Mouse (Mus musculus) ES-Bruce4 (cell line): ENCODE measurements at regions not wholly inside any gene's neighbourhood (a gene's known extent, or its start where the extent isn't known, plus 50 kb on each side); places are given as distances from the start of the nearest gene placed in this dataset.

Experiments used
- H3K27ac ChIP-seq: 2 replicates; pipeline ENCODE4 v1.5.1; 2012; ENCODE audit warnings: low read length, inconsistent platforms; ENCODE audit not compliant: insufficient read depth
- H3K27me3 ChIP-seq: 2 replicates; pipeline ENCODE4 v1.6.1; 2012; ENCODE audit warnings: mild to moderate bottlenecking, low read length, inconsistent platforms; ENCODE audit not compliant: control insufficient read depth, poor library complexity, insufficient read depth, severe bottlenecking
- H3K36me3 ChIP-seq: 2 replicates; pipeline ENCODE4 v1.6.1; 2012; ENCODE audit warnings: inconsistent platforms, mild to moderate bottlenecking, low read length, moderate library complexity; ENCODE audit not compliant: control insufficient read depth, poor library complexity, insufficient read depth, severe bottlenecking
- H3K4me1 ChIP-seq: one replicate; pipeline ENCODE4 v1.8.1; 2011; ENCODE audit warnings: low read length; ENCODE audit not compliant: control insufficient read depth, insufficient read depth
- H3K4me3 ChIP-seq: 2 replicates; pipeline ENCODE4 v1.5.1; 2011; ENCODE audit warnings: low read depth, mild to moderate bottlenecking, low read length
- H3K9ac ChIP-seq: 2 replicates; pipeline ENCODE4 v1.6.1; 2012; ENCODE audit warnings: low read depth, mild to moderate bottlenecking, inconsistent platforms; ENCODE audit not compliant: poor library complexity, severe bottlenecking
- H3K9me3 ChIP-seq: replicated peaks from 2 replicates; pipeline ENCODE4 v1.6.1; 2012; ENCODE audit warnings: mild to moderate bottlenecking, low read length, inconsistent platforms; ENCODE audit not compliant: control insufficient read depth, poor library complexity, insufficient read depth, severe bottlenecking
- CTCF ChIP-seq: IDR thresholded peaks from one replicate; pipeline ENCODE4 v1.8.1; 2011; ENCODE audit warnings: low read depth, low read length
- EP300 ChIP-seq: IDR thresholded peaks from 2 replicates; pipeline ENCODE4 v1.6.1; 2011; ENCODE audit warnings: low read depth, low read length; ENCODE audit not compliant: insufficient read depth
- POLR2A ChIP-seq: IDR thresholded peaks from one replicate; pipeline ENCODE4 v1.8.1; 2011; ENCODE audit warnings: low read length; ENCODE audit not compliant: insufficient read depth

- no peaks in the 10 kb centered on the region for H3K4me1 ChIP-seq
- no peak overlapping the region for H3K4me3 ChIP-seq
- H3K36me3 ChIP-seq: no peaks in the 10 kb centered on the region
- no peaks in the 10 kb centered on the region for H3K27me3 ChIP-seq
- TF ChIP-seq POLR2A: no peak
- no peak for TF ChIP-seq CTCF
- TF ChIP-seq EP300: no peak
- no peak overlapping the region for H3K27ac ChIP-seq
- H3K9ac ChIP-seq: no peak overlapping the region
- H3K9me3 ChIP-seq: no peaks in the 10 kb centered on the region
Measured at GRCm38 (mm10) chr4:125930764-125931163, 93.6 kb upstream of the Csf3r start.

- no peaks in the 10 kb centered on the region for H3K36me3 ChIP-seq
- no peak for TF ChIP-seq EP300
- TF ChIP-seq CTCF: no peak
- no peak for TF ChIP-seq POLR2A
- H3K4me1 ChIP-seq: no peaks in the 10 kb centered on the region
- no peak overlapping the region for H3K9ac ChIP-seq
- no peaks in the 10 kb centered on the region for H3K9me3 ChIP-seq
- H3K27me3 ChIP-seq: no peaks in the 10 kb centered on the region
- no peak overlapping the region for H3K4me3 ChIP-seq
- no peak overlapping the region for H3K27ac ChIP-seq
Measured at GRCm38 (mm10) chr4:125931321-125931720, 93.0 kb upstream of the Csf3r start.

- Histone ChIP-seq H3K4me1 (no peaks in the 10 kb centered on the region), H3K4me3 (no peak overlapping the region; the same call in 1 of the 2 replicates), H3K27me3 (no peaks in the 10 kb centered on the region), H3K27ac (no peak overlapping the region), H3K36me3 (no peaks in the 10 kb centered on the region), H3K9me3 (no peaks in the 10 kb centered on the region), H3K9ac (peak overlapping the region; percentile 33)
- TF ChIP-seq POLR2A: no peak
- no peak for TF ChIP-seq CTCF
- no peak for TF ChIP-seq EP300
Measured at GRCm38 (mm10) chr4:125932036-125932756, 92.2 kb upstream of the Csf3r start.

GRCm38 (mm10) chr4:125936357-125936756 lies 88.0 kb upstream of the Csf3r start:
- H3K9me3 ChIP-seq: no peaks in the 10 kb centered on the region
- no peaks in the 10 kb centered on the region for H3K27me3 ChIP-seq
- H3K27ac ChIP-seq: no peak overlapping the region
- H3K4me3 ChIP-seq: no peak overlapping the region
- TF ChIP-seq EP300 (no peak), POLR2A (no peak), CTCF (no peak)
- H3K4me1 ChIP-seq: no peaks in the 10 kb centered on the region
- H3K36me3 ChIP-seq: no peaks in the 10 kb centered on the region
- no peak overlapping the region for H3K9ac ChIP-seq

- H3K9me3 ChIP-seq: no peaks in the 10 kb centered on the region
- no peak overlapping the region for H3K4me3 ChIP-seq
- no peak for TF ChIP-seq EP300
- H3K4me1 ChIP-seq: no peaks in the 10 kb centered on the region
- H3K27me3 ChIP-seq: no peaks in the 10 kb centered on the region
- H3K27ac ChIP-seq: no peak overlapping the region
- H3K36me3 ChIP-seq: no peaks in the 10 kb centered on the region
- no peak overlapping the region for H3K9ac ChIP-seq
Measured at GRCm38 (mm10) chr4:125938186-125938585, 86.2 kb upstream of the Csf3r start.

- Histone ChIP-seq H3K27me3 (no peaks in the 10 kb centered on the region), H3K4me1 (no peaks in the 10 kb centered on the region), H3K27ac (no peak overlapping the region), H3K4me3 (no peak overlapping the region), H3K9ac (0 out of 2 replicates have a peak overlapping the region, but pooled peaks have one; percentile 9), H3K36me3 (no peaks in the 10 kb centered on the region), H3K9me3 (no peaks in the 10 kb centered on the region)
- TF ChIP-seq CTCF (no peak), EP300 (no peak), POLR2A (no peak)
Measured at GRCm38 (mm10) chr4:125941266-125941665, 83.1 kb upstream of the Csf3r start.
